Mouse (Mus musculus): Measurements from ENCODE around the gene Thyn1. TPM values are rescaled to one million over a fixed set of nuclear protein-coding genes. Genes with fewer than 3 reads are reported as not detected.

Gene Thyn1
- polyA plus RNA-seq, 1 experiment from 2014 or later = 164 TPM

DNA sequence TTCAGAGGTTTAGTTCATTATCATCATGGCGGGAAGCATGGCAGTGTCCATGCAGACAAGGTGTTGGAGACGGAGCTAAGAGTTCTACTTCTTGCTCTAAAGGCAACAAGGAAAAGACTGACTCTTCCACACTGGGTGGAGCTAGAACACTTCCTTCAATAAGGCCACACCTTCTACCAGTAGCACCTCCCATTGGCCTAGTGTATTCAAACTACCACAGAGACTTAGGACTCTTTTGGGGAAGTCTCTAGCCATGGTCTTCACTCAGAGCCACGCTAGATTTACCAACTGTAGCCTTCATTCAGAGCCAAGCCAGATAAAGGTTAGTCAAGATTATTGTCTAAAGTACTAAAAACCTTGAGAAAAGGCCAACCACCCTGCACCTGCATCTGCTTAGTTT, 2.4 kb upstream of the Thyn1 start:
- peaks cover 16% of the 10 kb centered on the region for H3K4me1 ChIP-seq (ENCODE audit: control insufficient read depth, insufficient read depth, low read length)
- no peaks in the 10 kb centered on the region for H3K9me3 ChIP-seq (replicated peaks; ENCODE audit: control insufficient read depth, low read length)
- H3K4me2 ChIP-seq (ENCODE audit: low read length) = no peak overlapping the region
- 90% methylated on average over 3 of the region's 3 CpGs for WGBS
- ATAC-seq (no peak), DNase-seq (ENCODE audit: low spot score) (no peak)
- H3K27me3 ChIP-seq (replicated peaks; ENCODE audit: control insufficient read depth, insufficient read depth, low read length) = no peaks in the 10 kb centered on the region
- H3K4me3 ChIP-seq (ENCODE audit: low read depth, low read length) = no peak overlapping the region
- H3K36me3 ChIP-seq (ENCODE audit: control insufficient read depth, insufficient read depth, low read length) = peaks cover under 1% of the 10 kb centered on the region; the same call in 1 of the 2 replicates
- no peak overlapping the region for H3K27ac ChIP-seq (ENCODE audit: low read depth, low read length)
- H3K9ac ChIP-seq (ENCODE audit: low read length) = no peak overlapping the region

DNA sequence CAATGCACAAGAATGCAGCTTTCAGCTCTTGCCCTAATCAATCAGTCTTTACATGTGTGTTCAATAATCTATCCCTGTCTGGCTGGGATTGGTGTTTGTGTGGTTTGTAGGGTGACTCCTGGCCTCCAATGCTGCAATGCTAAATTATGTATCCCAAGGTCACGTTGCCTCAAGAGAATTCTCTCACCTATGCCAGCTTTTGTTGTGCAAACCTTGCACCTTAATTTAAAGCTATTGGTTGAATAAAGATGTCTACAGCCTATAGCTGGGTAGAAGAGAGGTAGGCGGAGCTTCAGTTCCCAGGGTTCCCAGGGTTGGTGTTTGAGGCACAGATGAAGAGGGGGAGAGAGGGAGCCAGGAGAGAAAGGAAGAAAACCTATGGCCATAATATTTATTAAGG, 2.0 kb upstream of the Thyn1 start:
- no peaks in the 10 kb centered on the region for H3K9me3 ChIP-seq (replicated peaks; ENCODE audit: control insufficient read depth, low read length)
- no peaks in the 10 kb centered on the region for H3K27me3 ChIP-seq (replicated peaks; ENCODE audit: control insufficient read depth, insufficient read depth, low read length)
- peaks cover 16% of the 10 kb centered on the region for H3K4me1 ChIP-seq (ENCODE audit: control insufficient read depth, insufficient read depth, low read length)
- no peak overlapping the region for H3K4me2 ChIP-seq (ENCODE audit: low read length)
- no peak overlapping the region for H3K9ac ChIP-seq (ENCODE audit: low read length)
- no peak for DNase-seq (ENCODE audit: low spot score)
- 92% methylated on average over 2 of the region's 2 CpGs for WGBS
- no peak overlapping the region for H3K27ac ChIP-seq (ENCODE audit: low read depth, low read length)
- no peaks in the 10 kb centered on the region for H3K36me3 ChIP-seq (ENCODE audit: control insufficient read depth, insufficient read depth, low read length)
- H3K4me3 ChIP-seq (ENCODE audit: low read depth, low read length) = no peak overlapping the region
- no peak for ATAC-seq

GRCm38 (mm10) chr9:26998669-26999460, 645 bp upstream of the Thyn1 start:
- Histone ChIP-seq H3K4me3 (ENCODE audit: low read depth, low read length) (peak overlapping the region; percentile 57), H3K4me1 (ENCODE audit: control insufficient read depth, insufficient read depth, low read length) (peaks cover 16% of the 10 kb centered on the region), H3K9ac (ENCODE audit: low read length) (peak overlapping the region; percentile 57), H3K9me3 (replicated peaks; ENCODE audit: control insufficient read depth, low read length) (no peaks in the 10 kb centered on the region), H3K27ac (ENCODE audit: low read depth, low read length) (no peak overlapping the region), H3K36me3 (ENCODE audit: control insufficient read depth, insufficient read depth, low read length) (peaks cover 8% of the 10 kb centered on the region), H3K4me2 (ENCODE audit: low read length) (peak overlapping the region; percentile 92), H3K27me3 (replicated peaks; ENCODE audit: control insufficient read depth, insufficient read depth, low read length) (no peaks in the 10 kb centered on the region)
- peak; percentile 60; the same call in 1 of the 2 replicates for ATAC-seq
- whole genome bisulfite sequencing = 3% methylated on average over 29 of the region's 29 CpGs
- DNase-seq (ENCODE audit: low spot score) = no peak

- DNase-seq (ENCODE audit: low spot score) = no peak
- Histone ChIP-seq H3K36me3 (ENCODE audit: control insufficient read depth, insufficient read depth, low read length) (peaks cover 71% of the 10 kb centered on the region), H3K4me3 (ENCODE audit: low read depth, low read length) (no peak overlapping the region), H3K27ac (ENCODE audit: low read depth, low read length) (0 out of 2 replicates have a peak overlapping the region, but pooled peaks have one; percentile 16), H3K27me3 (replicated peaks; ENCODE audit: control insufficient read depth, insufficient read depth, low read length) (no peaks in the 10 kb centered on the region), H3K4me1 (ENCODE audit: control insufficient read depth, insufficient read depth, low read length) (peaks cover 13% of the 10 kb centered on the region), H3K4me2 (ENCODE audit: low read length) (no peak overlapping the region), H3K9me3 (replicated peaks; ENCODE audit: control insufficient read depth, low read length) (no peaks in the 10 kb centered on the region), H3K9ac (ENCODE audit: low read length) (no peak overlapping the region)
- WGBS = 87% methylated on average over 3 of the region's 3 CpGs
- ATAC-seq = no peak
These were observed 5.7 kb downstream of the Thyn1 start for GRCm38 (mm10) chr9:27005231-27005630.

DNA sequence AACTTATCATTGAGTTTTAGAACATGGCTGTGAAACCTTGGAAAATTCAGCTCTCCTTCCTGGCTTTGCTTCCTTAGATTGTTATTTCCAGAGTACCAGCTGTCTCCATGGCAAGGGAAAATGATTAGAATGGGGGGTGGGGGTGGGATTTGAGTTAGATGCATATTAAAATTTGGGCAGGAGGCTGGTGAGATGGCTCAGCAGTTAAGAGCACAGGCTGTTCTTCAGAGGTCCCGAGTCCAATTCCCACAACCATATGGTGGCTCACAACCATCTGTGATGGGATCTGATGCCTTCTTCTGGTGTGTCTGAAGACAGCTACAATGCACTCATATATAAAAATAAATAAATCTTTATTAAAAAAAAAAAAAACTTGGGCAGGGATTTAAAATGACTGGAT, 6.4 kb downstream of the Thyn1 start:
- ATAC-seq = peak; percentile 65
- H3K36me3 ChIP-seq (ENCODE audit: control insufficient read depth, insufficient read depth, low read length) = peaks cover 77% of the 10 kb centered on the region
- DNase-seq (ENCODE audit: low spot score) = peak; percentile 71
- peaks cover 6% of the 10 kb centered on the region for H3K4me1 ChIP-seq (ENCODE audit: control insufficient read depth, insufficient read depth, low read length)
- H3K4me3 ChIP-seq (ENCODE audit: low read depth, low read length) = no peak overlapping the region
- H3K27me3 ChIP-seq (replicated peaks; ENCODE audit: control insufficient read depth, insufficient read depth, low read length) = no peaks in the 10 kb centered on the region
- H3K27ac ChIP-seq (ENCODE audit: low read depth, low read length) = no peak overlapping the region
- no peaks in the 10 kb centered on the region for H3K9me3 ChIP-seq (replicated peaks; ENCODE audit: control insufficient read depth, low read length)
- 77% methylated on average over 1 of the region's 1 CpGs for WGBS
- H3K4me2 ChIP-seq (ENCODE audit: low read length) = no peak overlapping the region
- H3K9ac ChIP-seq (ENCODE audit: low read length) = no peak overlapping the region

DNA sequence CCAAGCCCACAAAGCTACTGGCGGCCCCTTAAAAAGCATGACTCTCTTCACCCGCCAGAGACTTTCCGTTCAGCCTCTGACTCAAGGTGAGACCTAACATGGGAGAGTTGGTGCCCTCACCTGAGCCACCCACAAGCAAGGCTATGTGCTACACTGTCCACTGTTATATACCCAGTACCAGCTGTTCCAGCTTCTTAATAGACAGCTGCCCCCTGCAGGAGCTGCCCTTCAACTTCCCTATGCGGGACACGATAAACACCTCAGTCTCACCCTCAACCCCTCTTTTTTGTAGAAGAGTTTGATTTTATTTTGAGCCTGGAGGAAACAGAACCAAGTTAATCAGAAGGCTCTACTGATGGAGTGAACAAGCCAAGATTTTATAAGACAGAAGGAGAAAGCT, 7.4 kb downstream of the Thyn1 start:
- WGBS = 93% methylated on average over 5 of the region's 5 CpGs
- Histone ChIP-seq H3K4me2 (ENCODE audit: low read length) (no peak overlapping the region), H3K27ac (ENCODE audit: low read depth, low read length) (no peak overlapping the region), H3K9ac (ENCODE audit: low read length) (no peak overlapping the region), H3K4me1 (ENCODE audit: control insufficient read depth, insufficient read depth, low read length) (no peaks in the 10 kb centered on the region), H3K27me3 (replicated peaks; ENCODE audit: control insufficient read depth, insufficient read depth, low read length) (no peaks in the 10 kb centered on the region), H3K36me3 (ENCODE audit: control insufficient read depth, insufficient read depth, low read length) (peaks cover 85% of the 10 kb centered on the region), H3K9me3 (replicated peaks; ENCODE audit: control insufficient read depth, low read length) (no peaks in the 10 kb centered on the region), H3K4me3 (ENCODE audit: low read depth, low read length) (no peak overlapping the region)
- ATAC-seq = no peak
- no peak for DNase-seq (ENCODE audit: low spot score)

DNA sequence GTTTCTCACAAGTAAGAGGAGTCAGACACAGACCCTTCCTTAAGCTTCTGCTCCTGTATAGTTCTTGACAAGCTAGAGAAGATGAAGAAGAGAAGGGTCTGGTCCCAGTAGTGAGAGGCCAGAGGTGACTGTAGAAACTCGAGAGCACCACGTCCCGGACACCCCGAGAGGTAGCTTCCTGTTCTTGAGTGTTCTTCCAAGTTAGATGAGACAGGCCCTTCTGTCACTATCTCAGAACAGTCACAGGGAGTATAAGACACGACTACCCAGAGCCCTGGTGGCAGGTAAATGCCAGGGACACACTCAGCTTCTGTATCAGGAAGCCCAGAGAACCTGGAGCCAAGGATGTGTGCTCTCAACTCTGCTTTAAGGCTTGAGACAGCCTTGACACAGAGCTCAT, 9.7 kb downstream of the Thyn1 start:
- H3K9ac ChIP-seq (ENCODE audit: low read length) = no peak overlapping the region
- H3K4me3 ChIP-seq (ENCODE audit: low read depth, low read length) = no peak overlapping the region
- no peak overlapping the region for H3K4me2 ChIP-seq (ENCODE audit: low read length)
- H3K4me1 ChIP-seq (ENCODE audit: control insufficient read depth, insufficient read depth, low read length) = no peaks in the 10 kb centered on the region
- H3K27me3 ChIP-seq (replicated peaks; ENCODE audit: control insufficient read depth, insufficient read depth, low read length) = no peaks in the 10 kb centered on the region
- H3K27ac ChIP-seq (ENCODE audit: low read depth, low read length) = no peak overlapping the region
- DNase-seq (ENCODE audit: low spot score) = no peak
- H3K9me3 ChIP-seq (replicated peaks; ENCODE audit: control insufficient read depth, low read length) = no peaks in the 10 kb centered on the region
- H3K36me3 ChIP-seq (ENCODE audit: control insufficient read depth, insufficient read depth, low read length) = peaks cover 98% of the 10 kb centered on the region
- ATAC-seq = no peak
- 84% methylated on average over 5 of the region's 5 CpGs for whole genome bisulfite sequencing

- H3K9ac ChIP-seq (ENCODE audit: low read length) = no peak overlapping the region
- ATAC-seq (no peak), DNase-seq (ENCODE audit: low spot score) (no peak)
- no peak overlapping the region for H3K4me3 ChIP-seq (ENCODE audit: low read depth, low read length)
- peaks cover 96% of the 10 kb centered on the region for H3K36me3 ChIP-seq (ENCODE audit: control insufficient read depth, insufficient read depth, low read length)
- 96% methylated on average over 4 of the region's 4 CpGs for WGBS
- H3K27ac ChIP-seq (ENCODE audit: low read depth, low read length) = no peak overlapping the region
- H3K27me3 ChIP-seq (replicated peaks; ENCODE audit: control insufficient read depth, insufficient read depth, low read length) = no peaks in the 10 kb centered on the region
- no peaks in the 10 kb centered on the region for H3K4me1 ChIP-seq (ENCODE audit: control insufficient read depth, insufficient read depth, low read length)
- no peaks in the 10 kb centered on the region for H3K9me3 ChIP-seq (replicated peaks; ENCODE audit: control insufficient read depth, low read length)
- no peak overlapping the region for H3K4me2 ChIP-seq (ENCODE audit: low read length)
These were observed 12.1 kb downstream of the Thyn1 start for GRCm38 (mm10) chr9:27011572-27011971.

GRCm38 (mm10) chr9:27018961-27019360, 19.5 kb downstream of the Thyn1 start:
- ATAC-seq (no peak), DNase-seq (ENCODE audit: low spot score) (no peak)
- peaks cover 59% of the 10 kb centered on the region for H3K36me3 ChIP-seq (ENCODE audit: control insufficient read depth, insufficient read depth, low read length)
- no peaks in the 10 kb centered on the region for H3K27me3 ChIP-seq (replicated peaks; ENCODE audit: control insufficient read depth, insufficient read depth, low read length)
- no peak overlapping the region for H3K4me2 ChIP-seq (ENCODE audit: low read length)
- WGBS = 95% methylated on average over 10 of the region's 10 CpGs
- H3K27ac ChIP-seq (ENCODE audit: low read depth, low read length) = no peak overlapping the region
- H3K4me3 ChIP-seq (ENCODE audit: low read depth, low read length) = no peak overlapping the region
- no peaks in the 10 kb centered on the region for H3K4me1 ChIP-seq (ENCODE audit: control insufficient read depth, insufficient read depth, low read length)
- H3K9ac ChIP-seq (ENCODE audit: low read length) = no peak overlapping the region
- H3K9me3 ChIP-seq (replicated peaks; ENCODE audit: control insufficient read depth, low read length) = no peaks in the 10 kb centered on the region

Measured in forebrain, embryonic 14.5 days (tissue).